Mouse (Mus musculus): ENCODE measurements around the gene Nle1.

DNA sequence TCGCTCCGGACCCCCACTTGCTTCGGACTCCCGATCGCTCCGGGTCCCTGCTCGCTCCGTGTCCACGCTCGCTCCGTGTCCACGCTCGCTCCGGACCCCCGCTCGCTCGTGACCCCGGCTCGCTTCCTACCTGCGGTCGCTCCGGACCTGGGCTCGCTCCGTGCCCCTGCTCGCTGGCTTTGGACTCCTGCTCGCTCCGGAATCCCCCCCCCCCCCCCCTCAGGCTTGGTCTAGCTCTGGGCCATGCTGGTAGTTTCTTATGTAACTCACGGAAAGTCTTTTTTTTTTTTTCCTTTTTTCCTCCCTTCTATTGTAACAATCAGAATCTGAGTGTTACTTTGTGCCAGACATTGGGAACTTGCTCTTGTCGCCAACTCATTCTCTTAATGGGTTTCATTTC, 25.0 kb upstream of the Nle1 start:
- TF ChIP-seq CTCF (IDR thresholded peaks at IDR 0.05; ENCODE audit: extremely low read depth, insufficient read length, insufficient replicate concordance, low read depth, low read length) (no peak), POLR2A (IDR thresholded peaks at IDR 0.05; ENCODE audit: low read depth, low read length) (no peak)

Measured in small intestine, adult 2 months (tissue).